Mouse (Mus musculus) cerebellum, adult 8-10 months (tissue): ENCODE measurements around the gene Maats1.

Experiments used
- DNase-seq: peaks from one replicate; pipeline ENCODE4 v3.0.0; 2022

The Maats1 gene

GRCm38 (mm10) chr16:38341396-38342324, at the start of gene Maats1:
Maats1 (minus strand) TSS chr16:38342143.
- DNase-seq = peak; percentile 49

DNA sequence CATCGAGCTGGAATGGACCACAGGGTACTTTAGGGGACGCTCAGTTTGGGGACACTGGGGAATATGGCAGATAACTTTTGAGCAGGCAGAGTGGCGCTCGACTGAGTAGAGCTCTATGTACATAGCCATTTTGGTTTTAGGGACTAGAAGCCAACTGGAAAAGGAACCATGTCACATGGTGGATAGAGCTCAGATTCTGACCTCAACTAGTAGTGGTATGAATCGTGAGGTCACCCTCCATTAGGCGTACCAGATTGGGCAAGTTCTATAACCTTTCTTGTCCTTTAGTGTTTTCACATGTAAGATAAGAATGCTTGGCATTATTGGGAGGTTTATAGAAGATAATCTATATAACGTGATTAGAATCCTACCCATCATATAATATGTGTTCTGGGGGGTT, 48.4 kb upstream of the Maats1 start:
- no peak for DNase-seq

DNA sequence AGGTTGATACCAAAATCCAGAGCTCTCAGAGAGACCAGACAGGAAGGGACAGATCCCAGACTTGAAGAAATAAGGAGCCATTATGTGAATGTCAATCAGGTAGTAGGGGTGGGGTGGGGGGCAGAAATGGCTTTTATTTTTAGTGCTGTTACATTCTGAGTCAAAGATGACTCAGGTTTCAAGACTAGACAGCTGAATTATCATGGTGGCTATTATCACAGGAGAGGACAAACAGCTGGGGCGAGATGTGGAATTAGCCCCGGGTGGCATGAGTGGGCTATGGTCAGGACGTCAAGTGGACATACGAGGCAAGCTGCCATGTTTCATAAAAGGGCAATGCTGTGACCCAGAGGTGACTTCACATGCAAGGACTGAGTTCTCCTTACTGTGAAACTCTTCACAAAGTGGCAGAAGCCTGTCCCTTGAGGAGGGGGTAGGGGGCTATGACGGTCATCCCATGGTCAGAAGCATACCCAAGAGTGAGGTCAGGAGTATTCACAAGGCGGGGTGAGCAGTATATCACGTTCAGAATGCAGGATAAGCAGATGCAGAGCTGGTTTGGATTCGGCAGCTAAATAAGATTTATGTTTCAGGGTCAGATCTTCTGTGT, 47.4 kb upstream of the Maats1 start:
- DNase-seq = no peak

- DNase-seq = no peak
Observed at GRCm38 (mm10) chr16:38388757-38389156, 46.8 kb upstream of the Maats1 start.

- no peak for DNase-seq
Observed at GRCm38 (mm10) chr16:38387389-38387788, 45.4 kb upstream of the Maats1 start.

GRCm38 (mm10) chr16:38385700-38386099, 43.8 kb upstream of the Maats1 start:
- DNase-seq = no peak

DNA sequence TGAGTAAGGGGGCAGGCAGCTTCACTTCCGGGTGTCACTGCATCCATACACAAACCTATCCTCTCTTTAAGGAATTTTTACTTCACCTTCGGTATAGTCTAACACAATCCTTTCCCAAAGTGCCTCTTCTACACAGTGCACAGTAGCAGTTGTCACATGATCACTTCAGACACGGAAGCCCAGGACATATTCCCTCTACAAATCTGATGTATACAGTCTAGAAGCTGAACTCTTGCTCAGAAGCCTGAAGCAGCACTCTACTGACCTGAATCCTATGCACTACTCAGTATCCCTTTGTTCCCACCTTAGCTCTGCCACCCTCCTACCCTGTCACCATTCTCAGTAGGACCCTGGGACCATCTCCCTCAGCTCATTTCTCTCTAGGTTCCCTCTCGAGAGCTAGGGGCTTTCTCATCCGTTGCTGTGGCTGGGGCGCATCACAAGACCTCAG, 43.3 kb upstream of the Maats1 start:
- no peak for DNase-seq

GRCm38 (mm10) chr16:38383683-38384082, 41.7 kb upstream of the Maats1 start:
- DNase-seq = no peak

- DNase-seq = no peak
Observed at GRCm38 (mm10) chr16:38379926-38380325, 38.0 kb upstream of the Maats1 start.

- no peak for DNase-seq
Observed at GRCm38 (mm10) chr16:38379493-38379892, 37.5 kb upstream of the Maats1 start.

- DNase-seq = no peak
Observed at GRCm38 (mm10) chr16:38379088-38379487, 37.1 kb upstream of the Maats1 start.

- DNase-seq = no peak
Observed at GRCm38 (mm10) chr16:38378591-38378990, 36.6 kb upstream of the Maats1 start.

DNA sequence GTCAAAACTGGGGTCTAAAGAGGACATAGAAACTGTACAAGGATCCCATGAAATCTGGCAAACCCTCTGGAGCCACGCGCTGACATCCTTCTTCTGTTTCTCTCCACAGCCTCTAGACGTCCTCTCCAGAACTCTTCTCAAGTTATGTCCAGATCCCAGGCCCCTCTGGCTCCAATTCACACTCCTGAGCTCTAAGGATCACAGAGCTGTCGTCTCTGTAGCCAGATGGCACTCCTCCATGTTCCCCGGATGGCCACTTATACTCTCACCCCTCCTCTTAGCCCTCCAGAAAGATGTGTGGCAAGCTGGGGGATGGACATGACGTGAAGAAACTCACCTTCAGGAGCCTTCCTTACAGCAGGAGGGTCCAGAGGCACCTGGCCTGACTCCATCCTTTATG, 35.6 kb upstream of the Maats1 start:
- no peak for DNase-seq

GRCm38 (mm10) chr16:38376841-38377249, 34.9 kb upstream of the Maats1 start:
- no peak for DNase-seq

DNA sequence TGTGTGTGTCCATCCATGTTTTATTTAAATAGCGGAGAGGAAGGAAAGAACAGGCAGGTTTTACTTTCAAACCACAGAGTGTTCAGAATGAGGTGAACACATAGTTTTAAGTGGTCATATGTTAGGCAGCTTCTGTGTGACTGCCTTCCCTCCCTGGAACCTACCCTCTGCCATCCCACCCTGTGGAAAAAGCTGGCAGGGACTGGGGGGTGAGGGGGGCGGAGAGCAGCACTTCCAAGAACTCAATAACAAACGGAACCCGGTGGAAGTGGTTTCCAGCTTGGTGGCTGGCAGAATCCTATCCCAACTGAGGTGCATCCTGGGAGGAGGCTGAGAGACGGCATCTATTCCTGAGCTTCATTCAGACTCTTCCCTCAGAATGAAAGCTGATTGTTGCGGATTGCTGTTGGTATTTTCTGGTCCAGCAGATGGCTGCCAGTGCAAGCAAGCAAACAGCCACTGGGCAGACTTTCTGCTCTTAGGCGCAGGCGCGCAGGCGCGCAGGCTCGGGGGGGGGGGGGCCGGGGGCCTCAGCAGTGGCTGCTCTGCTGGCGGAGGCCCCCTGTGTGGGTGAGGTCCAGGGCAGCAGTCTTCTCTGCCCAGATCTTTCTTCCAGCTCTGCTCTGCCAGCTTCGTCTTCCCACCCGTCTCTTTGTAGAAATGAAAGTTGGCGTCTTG, 34.4 kb upstream of the Maats1 start:
- DNase-seq = peak; percentile 57

DNA sequence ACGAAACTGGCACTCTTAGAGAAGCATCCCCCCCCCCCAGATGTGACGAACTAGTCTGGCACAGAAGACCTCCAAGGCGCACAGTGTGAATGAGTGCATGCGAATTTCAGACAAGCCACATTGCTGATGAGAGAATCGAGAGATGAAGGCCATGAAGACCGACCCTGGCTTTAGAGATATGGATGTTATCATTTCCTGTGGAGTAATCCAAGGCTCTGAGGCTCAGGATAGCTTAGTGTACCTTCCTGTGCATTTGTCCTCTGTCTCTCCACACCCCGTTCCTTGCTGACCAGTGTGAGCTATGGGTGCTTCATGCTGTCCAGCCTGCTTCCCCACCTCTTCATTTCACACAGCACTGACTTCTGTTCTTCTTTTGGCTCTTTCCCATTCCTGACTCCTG, 33.2 kb upstream of the Maats1 start:
- no peak for DNase-seq

GRCm38 (mm10) chr16:38374379-38375140, 32.6 kb upstream of the Maats1 start:
- DNase-seq = no peak

GRCm38 (mm10) chr16:38373941-38374340, 32.0 kb upstream of the Maats1 start:
- DNase-seq = no peak

DNA sequence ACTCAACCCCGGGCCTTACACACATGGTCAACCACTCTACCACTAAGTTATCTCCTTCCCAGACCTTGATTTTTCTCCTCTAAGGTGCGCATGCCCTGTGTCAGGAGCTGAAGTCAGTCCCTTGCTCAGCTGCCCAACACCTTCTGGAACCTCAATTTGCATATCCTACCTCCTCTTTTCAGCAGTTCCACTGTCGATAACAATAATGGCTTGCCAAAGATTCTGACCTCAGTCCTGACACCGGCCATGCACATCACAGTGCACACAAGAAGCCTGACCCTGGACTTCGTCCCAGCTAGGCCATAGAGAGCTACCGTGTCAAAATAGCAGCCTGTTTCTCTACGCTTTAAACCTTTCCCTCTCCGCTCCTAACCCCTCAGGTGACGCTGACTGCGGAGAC, 31.5 kb upstream of the Maats1 start:
- no peak for DNase-seq

DNA sequence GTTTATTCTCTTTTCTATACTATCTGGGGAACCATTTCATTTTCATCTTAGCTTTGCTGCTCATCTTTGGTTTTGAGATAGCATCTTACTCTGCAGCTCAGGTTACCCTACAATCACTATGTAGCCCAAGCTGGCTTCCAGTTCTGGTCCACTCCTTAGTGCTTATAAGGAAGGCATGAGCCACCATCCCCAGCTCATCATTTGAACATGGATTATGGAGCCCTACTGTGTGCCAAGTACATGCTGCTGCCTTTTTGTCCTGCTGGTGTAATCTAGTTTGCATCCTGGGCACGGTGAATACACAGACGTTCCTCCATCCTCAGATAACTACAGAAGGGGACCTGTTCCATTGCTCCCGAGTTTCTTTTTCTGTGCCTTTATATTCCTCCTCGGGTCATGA, 30.9 kb upstream of the Maats1 start:
- no peak for DNase-seq

GRCm38 (mm10) chr16:38371705-38372296, 29.9 kb upstream of the Maats1 start:
- DNase-seq = no peak

- no peak for DNase-seq
Observed at GRCm38 (mm10) chr16:38370633-38371374, 28.9 kb upstream of the Maats1 start.
